Mouse (Mus musculus) heart, adult 9 months (tissue): Measurements from ENCODE around the gene Nfam1.

Experiments used
- DNase-seq, 2 experiments: peaks; one replicate each; pipeline ENCODE4 v3.0.0; 2022; ENCODE audit warnings: low spot score in 2 of 2

Nfam1 gene

DNA sequence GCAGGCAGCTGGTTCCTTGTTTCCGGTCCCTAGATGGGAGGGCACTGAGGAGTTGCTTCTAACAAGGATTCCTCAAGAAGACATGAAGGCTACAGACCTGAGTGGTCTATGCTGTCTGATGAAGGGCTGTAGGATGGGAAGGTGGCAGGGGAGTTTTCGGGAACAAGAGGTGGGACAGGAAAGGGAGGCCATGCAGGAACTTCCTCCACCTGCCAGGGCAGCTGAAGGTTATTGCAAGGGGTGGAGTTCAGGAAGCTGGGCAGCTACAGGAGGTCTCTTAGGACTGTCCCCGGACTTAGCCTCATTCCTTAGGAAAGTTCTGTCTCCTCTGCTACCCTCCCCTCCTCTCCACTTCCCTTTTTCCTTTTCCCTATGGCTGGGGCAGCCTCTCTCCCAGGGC lies 5.7 kb upstream of the Nfam1 start:
- DNase-seq: no peak

DNA sequence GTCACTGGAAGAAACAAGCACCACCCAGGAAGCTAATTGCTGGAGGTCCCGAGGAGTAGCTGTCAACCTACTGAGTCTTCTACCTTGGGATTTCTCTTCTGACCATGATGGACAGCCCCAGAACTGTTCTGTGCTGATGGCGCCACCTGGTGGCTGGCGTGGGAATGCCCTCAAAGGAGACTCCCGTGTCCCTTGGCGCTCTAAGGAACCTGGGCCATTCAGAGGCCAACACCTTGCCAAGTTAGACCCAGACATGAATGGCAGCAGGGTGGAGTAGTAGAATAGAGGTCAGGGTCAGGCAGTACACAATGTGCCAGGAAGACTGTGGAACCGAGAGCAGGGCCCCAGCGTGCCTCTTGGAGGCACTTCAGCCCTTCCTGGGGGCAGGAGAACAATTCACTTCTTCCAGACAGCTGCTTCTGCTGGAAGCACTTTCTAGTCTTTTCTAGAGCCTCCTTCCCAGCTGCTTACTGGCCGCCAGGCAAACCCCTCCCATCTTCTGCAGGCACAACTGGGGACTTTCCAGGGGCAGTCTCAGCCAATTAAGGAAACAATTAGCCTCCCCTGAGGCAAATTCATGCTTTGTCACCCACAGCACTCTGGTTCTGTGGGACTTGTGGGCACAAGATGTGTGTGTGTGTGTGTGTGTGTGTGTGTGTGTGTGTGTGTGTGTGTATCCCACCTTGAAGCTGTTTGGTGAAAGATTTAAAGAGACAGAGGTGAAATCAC lies 4.8 kb upstream of the Nfam1 start:
- DNase-seq: peak; percentile 82 to 89

DNA sequence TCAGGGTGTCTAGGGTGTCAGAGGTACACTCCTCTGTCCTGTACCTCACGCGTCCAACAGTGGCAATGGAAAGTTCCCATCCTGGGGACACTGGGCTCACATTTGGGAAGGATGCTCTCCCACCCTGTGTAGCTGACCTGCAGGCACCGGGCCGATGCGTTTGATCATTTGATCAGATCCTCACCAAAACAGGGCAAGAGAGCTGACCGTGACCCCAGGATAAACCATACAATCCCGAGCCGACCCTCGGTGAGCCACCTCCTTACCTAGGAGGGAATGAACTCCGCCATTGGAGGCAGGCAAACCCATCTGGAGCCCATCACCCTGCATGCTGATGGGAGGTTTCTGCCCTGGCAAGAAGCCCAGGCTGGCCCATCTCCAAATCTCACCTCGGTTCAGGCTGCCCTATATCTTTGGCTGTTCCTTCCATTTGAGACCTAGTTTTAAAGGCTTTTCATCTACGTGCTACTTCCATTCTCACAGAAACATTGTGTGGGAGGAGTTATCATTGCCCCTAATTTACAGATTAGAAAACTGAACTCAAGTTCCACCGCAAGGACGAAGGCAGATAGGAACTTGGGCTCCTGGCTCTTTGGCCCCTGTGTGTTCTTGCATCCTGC lies 3.9 kb upstream of the Nfam1 start:
- peak in 1 of 2 experiments; percentile 45 for DNase-seq

DNA sequence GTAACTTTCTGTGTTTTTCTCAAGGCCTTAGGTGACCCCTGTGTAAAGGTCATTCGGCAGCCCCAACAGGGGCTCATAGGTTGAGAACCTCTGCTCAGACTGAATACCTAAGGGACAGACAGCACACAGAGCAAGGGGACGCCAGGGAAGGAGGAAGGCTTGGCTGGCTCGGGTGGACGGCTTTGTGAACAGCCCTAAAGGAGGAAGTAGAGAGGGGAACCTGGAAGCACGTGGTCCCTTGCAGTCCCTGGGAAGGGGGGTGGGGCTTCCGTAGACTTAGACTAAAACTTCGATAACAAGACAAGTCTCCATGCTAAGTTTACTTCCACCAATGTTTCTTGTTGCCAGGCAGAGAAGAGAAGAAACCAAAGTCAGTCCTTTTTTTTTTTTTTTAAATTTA lies 3.0 kb upstream of the Nfam1 start:
- DNase-seq: peak in 1 of 2 experiments; percentile 45

DNA sequence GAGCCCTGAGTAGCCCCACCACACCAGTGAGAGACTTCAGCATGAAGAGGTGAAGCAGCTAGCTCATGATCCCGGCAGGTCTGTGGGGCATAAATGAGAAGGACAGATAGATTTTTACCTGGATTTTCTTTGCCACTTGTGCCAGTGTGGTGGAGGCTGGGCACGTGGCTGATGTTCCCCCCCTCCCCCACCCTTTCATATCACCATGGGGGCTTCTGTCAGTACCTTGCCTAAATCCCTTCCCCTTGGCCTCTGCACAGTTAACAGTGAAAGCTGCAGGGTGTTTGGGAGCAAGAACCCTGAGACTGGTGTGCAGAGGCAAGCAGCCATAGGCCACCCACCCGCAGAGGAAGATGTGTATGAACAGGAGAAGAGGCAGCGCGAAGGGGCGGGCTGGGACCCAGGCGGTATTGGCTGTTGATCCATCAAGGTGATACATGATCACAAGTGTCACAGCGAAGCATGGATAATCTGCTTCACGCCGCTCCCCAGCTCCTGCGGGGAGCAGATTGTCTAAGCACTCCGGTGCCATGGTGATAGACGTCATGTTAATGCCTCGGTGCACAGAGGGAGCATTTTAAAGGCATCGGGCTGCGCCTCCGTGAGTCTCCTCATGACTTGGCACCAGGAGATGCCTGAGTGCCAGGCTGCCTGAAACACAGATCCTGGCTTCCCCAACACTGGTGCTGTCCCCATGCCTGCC lies 1.3 kb upstream of the Nfam1 start:
- DNase-seq: no peak

DNA sequence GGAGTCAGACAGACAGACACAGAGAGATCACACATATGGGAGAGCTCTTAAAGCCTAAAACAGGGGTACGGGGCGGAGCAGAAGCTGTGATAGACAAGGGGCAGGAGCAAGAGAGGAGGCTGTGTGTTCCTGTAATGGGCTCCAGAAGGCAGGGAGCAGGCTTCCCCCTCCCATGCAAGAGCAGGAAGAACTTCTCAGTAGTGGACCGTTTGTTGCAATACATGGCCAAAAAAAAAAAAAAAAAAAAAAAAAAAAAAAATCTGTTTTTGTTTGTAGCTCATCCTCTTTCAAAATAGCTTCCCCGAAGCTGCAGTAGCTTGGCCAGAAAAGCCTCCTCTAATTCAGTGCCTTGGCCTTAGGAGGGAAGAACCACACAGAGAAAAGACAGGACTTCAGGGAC lies 2.2 kb downstream of the Nfam1 start:
- no peak for DNase-seq

DNA sequence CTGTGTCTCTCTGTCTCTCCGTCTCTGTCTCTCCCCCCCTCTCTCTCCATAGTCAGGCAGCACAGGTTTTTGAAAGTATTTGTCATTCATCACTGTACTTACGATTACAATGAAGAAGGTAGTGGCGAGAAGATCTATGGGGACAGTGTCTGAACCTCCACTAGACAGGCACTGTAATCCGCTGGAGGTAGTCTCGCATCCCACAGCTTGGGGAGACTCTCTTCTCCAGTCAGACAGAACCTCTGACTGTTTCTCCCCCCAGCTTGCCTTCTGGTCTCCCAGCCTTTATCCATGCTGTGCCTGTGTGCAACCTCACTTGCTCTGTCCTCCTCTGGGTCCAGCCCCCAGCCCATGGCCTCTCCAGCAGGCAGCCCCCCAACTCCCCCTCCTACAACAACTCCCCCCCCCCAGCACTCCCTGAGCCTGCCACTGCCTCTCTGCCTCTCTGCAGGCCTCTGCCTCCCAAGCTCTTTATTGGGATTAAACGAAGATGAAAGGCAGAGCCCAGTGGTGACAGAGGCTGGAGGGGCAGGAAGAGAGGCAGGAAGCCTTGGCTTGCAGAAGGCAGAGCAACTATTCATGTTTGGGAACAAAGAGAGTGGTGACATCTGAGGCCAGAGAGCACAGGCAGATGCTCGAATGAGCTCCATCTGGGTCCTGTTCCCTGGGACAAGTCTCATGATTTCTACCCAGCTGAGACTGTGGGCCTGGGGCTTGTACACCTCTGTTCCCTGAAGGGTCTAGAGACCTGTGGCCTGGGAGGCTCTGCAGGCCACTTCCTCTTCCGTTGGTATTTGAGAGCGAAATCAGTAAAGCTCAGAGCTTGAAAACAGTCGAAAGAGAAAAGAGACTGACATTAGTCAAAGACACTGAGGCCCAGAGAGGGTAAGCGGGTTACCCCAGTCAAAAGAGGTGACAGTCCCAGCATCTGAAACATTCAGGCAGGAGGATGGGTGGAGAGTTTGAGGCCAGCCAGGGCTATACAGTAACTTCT lies 3.1 kb downstream of the Nfam1 start:
- no peak for DNase-seq

DNA sequence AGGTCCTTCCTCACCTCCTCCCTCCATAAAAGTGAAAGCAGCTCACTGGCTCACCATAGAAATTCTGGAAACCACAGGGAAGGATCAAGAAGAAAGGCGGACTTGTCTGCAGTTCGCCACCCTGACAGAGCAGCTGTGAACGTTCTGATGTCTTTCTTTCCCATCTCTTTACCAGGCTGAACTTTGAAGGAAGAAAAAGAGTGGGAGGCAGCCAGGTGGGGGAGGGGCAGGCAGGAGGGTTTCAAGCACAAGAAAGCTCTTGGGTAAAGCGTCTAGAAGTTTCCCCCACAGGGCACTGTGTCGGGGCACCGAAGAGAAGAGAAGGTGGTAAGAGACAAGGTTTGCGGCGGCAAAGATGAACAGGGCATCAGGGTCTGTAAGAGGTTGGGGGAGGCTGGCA lies 7.0 kb downstream of the Nfam1 start:
- no peak for DNase-seq

DNA sequence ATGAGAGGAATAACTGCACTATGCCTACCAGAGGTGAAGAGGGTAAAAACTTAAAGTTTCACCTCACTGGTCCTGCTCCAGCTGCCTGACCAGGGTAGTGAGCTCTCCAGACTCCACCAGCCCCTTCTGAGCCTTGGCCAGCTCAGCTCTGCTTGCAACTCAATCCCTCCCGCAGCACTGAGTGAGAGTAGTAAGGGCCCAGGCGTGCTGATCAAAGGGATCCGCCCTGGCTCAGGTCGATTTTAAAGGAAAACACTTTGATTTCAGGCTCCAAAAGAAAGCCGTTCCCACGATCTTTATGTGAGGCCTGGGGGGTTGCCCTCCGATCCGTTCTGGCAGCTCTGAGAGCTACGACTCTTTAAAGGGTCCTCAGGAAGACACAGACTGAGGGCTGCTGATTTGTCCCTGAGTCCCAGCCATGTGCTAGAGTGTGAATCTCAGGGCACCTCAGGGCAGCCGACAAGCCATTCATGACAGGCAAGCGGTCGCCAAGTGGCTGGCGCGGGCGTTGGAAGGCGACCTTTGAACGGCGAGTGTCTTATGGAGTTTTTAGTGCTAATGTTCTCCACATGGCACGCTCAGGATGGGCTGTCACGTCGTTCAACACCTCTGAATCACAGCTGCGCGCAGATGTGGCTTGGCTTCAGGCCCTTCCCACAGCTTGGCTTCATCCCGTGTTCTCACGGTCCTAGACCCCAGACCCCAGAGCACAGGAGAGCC lies 7.9 kb downstream of the Nfam1 start:
- no peak for DNase-seq

DNA sequence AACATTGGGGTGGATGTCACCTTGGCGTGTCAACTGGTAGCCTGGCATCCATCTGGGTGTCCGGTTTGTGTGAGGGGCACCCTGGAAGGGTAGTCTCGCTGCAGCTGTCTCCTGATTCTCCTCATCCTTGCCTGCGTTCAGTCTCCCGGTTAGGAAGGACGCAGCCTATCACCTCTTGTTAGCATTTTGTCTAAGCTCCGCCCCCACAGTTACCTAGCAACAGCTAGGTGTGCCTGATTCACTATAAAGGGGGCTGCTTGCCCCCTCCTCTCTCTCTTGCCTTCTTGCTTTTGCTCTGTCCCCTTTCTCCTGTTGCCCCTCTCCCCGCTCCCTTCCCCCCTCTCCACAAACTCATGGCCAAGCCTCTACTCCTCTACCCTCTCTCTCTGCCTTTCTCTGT lies 10.2 kb downstream of the Nfam1 start:
- DNase-seq: no peak

DNA sequence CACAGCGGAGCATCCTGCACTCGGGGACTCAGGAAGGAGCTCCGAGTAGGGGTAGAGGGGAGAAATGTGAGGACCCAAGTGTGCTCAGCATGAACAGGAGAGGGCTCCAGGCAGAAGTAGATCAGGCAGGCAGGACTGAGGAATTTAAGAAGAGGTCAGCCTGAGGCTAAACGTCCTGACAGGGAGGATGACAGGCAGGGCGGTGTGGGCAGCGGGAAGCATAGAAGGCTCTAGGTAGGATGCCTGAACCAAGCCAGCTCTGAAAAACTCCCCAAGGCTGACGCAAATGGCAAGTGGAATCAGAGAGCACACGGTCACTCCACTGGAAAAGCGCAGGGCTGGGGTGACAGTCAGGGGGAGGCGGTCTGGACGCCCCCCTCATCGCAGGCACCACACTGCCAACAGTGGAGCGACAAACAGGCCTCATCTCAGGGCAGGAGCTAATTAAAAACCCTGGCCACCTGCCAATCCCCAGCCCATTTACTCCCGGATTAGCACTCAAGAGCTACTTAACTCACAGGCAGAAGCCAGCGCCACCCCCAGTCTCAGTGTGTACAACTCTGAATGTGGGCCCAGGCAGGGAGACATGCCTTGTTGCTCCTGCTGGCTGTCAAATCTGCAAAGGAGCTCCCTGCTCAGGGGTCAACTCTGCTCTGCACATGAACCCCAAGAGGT lies 22.0 kb downstream of the Nfam1 start:
- peak; percentile 33 to 68 for DNase-seq

DNA sequence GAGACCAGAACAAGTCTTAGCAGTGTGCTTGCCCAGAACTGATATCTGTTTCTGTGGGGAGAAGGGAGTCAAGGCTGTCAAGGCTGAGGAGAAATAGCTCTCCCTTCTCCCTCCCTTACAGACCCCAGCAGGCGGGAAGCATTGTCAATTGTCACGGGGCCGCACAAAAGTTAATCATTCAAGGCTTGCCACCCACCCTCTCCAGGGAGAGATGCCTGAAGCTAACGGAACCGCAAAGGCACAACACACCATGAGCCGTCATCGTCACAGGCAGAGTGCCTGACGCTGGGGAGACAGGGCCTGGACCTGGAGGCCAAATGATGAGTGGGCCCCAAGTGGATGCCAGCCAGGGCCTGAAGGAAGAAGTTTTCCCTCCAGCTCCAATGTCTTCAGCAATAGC lies 22.7 kb downstream of the Nfam1 start:
- no peak for DNase-seq

DNA sequence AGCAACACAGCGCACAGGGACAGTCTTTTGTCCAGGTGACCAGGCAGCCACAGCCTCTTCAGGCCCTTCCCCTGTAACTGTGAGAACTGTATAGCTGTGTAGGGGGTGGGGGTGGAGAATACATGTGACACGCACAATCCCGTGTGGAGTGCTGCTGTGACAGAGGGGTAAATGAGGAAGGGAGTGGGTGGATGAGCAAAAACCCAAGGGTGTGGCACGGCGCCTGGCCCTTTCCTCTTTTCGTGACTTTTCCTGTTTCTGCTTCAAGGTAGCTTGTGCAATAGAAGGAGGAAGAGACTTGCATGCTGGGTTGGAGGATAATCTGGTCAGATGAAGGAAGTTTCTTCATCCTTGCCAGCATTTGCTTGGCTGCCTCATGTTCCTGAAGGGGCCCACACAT lies 23.6 kb downstream of the Nfam1 start:
- peak in 1 of 2 experiments; percentile 49 for DNase-seq

DNA sequence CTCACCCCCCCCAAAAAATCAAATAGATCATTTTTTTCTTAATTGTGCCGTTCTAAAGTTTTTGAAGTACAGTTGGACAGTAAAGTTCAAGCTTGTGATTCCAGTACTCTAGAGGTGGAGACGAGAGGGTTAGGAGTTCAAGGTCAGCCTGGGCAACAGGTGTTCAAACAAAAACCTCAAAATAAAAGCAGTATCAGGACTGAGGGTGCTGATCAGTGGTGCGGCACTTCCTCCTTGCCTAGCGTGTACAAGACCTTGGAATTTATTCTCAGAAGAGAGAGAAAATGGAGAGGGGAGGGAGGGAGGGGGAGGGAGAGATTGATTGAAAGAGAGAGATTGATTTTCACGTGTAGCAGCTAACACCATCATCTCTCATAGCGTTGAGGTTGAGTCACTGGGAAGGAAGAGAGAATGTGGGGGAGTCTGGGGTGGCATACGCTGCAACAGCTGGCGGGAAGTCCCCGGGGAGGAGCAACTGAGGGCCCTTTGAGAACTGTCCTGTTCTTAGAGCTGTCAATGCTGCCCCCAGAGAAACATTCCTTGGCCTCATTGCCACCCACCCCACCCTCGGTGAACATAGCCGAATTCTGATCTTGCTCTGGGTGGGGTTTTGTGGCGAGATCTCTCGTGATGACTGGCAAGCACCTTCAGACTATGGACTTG lies 24.2 kb downstream of the Nfam1 start:
- no peak for DNase-seq

DNA sequence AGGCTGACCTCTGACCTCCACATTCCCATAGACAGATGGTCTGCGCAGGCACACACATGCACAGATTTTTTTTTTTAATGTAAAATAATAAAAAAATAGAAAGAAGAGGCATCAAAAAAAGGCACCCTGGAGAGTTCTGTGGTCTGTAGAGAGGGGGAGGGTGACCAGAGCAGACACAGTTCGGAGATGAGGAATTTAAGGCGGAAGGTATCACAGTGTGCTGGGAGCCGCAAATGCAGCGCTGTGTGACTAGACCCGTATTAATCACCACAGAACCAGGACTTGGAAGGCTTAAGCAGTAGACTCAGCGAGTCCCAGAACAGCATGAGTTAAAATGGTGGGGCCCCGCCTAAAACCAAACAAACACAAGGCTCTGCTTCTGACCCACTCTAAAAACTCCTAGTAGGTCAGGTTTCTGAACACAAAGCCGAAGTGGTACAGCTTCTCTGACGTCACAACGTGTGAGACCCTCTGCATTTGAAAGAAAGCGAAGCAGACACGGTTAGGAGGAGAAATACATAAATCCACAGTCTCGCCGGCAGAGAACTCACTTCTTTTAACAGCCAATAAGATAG lies 25.7 kb downstream of the Nfam1 start:
- DNase-seq: no peak

DNA sequence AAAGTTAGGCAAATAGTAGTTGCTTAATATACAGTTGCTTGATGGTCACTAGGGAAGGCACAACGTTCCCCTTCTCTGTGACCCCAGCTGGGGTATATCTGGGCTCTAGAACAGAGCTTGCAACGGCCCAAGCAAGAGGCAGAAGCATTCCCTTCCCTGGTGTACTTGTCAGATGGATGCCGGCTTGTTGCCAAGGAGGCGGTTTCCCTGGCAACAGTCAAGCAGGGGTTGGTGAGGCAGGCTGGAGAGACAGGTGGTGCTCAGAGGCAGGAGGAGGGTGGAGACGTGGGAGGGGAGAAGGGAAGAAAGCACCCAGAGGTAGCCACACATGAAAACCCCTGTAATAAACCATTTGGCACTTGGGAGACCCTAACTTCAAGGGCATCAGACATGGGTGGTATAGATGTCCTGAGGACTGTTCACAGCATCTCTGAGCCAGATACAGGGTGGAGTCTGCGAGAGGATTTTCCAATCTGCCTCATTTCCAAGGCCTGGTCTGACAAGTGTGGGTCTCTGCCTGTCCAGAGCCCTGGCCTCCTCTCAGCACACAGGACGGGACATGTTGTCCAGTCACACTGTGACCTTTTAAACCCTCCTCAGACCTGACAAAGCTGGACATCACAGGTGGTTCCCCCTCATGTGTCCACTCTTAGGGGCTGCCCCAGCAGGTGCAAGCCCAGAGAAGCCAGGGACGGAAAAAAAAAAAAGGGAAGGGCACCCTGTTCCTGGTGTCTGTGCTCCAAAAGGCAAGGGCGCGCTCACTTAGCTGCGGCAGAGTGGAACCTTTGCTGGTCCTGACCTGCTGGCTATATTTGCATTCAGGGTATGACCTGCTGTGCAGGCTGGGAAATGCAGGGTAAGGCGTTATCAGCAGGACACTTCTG lies 30.2 kb downstream of the Nfam1 start:
- DNase-seq: no peak

DNA sequence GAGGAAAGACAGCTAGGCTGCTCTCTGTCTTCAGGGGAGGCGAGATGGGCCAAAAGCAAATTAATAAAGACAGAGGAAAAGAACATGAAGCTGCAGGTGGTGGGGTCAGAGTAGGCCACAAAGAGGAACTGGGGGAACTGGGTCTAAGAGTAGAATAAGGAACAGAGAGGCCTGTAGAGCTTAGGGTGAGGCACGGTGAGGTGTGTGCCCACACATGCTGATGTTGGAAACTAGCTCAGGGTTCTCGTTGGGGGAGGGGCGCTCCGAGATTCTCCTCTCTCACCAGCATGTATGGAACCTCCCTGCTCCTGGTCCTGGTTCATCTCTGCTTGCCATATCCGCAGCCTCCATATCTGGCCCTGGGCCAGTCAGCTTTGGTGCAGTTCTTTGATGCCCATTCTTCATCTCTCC lies 34.3 kb downstream of the Nfam1 start:
- no peak for DNase-seq

DNA sequence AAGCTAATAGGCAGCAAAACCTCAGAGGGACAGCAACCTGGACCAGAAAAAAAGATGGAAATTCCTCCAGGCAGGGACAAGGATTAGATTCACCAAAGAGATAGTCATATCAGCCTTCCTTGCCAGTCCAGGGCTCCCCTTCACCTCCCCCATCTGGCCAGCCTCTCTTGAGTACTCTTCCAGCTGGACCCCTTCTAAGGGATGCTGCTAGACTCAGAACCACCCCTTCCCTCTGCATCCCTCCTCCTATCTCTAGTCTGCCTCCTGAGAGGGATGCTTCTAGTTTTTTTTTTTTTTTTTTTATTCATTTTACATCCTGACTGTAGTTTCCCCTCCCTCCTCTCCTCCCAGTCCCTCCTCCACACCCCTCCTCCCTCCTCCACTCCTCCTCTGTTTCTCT lies 36.7 kb downstream of the Nfam1 start:
- no peak for DNase-seq

DNA sequence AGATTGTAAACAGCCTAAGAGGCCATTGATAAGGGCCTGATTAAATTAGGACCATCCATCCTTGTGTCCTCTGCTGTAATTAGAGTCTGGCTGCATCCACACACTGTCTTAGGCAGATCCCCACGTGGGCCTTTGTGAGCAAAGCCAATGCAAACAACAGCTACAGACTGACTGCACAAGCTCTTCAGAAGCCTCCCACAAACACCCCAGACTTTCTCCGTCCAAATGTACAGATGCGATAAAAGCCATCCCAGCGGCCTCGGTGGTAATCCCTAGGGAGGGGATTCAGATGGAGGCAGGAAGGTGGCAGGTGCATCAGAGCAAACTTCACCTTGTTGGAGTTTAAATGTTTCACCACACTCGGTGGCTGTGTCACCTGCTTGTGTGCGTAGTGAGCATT lies 37.9 kb downstream of the Nfam1 start:
- DNase-seq: no peak
